Mouse (Mus musculus) ES-Bruce4 (cell line): Measurements from ENCODE around the gene Olfr23. TPM values are rescaled to one million over a fixed set of nuclear protein-coding genes. Genes with fewer than 3 reads are reported as not detected.
"Not testable (repeated sequence)": the region's sequence is repeated elsewhere in the genome, so short reads cannot be mapped to it uniquely, and the experiment has no call there.

Source experiments
- H3K27ac ChIP-seq: 2 replicates; pipeline ENCODE4 v1.5.1; 2012; ENCODE audit warnings: low read length, inconsistent platforms; ENCODE audit not compliant: insufficient read depth
- H3K27me3 ChIP-seq: 2 replicates; pipeline ENCODE4 v1.6.1; 2012; ENCODE audit warnings: mild to moderate bottlenecking, low read length, inconsistent platforms; ENCODE audit not compliant: control insufficient read depth, poor library complexity, insufficient read depth, severe bottlenecking
- H3K36me3 ChIP-seq: 2 replicates; pipeline ENCODE4 v1.6.1; 2012; ENCODE audit warnings: inconsistent platforms, mild to moderate bottlenecking, low read length, moderate library complexity; ENCODE audit not compliant: control insufficient read depth, poor library complexity, insufficient read depth, severe bottlenecking
- H3K4me1 ChIP-seq: one replicate; pipeline ENCODE4 v1.8.1; 2011; ENCODE audit warnings: low read length; ENCODE audit not compliant: control insufficient read depth, insufficient read depth
- H3K4me3 ChIP-seq: 2 replicates; pipeline ENCODE4 v1.5.1; 2011; ENCODE audit warnings: low read depth, mild to moderate bottlenecking, low read length
- H3K9ac ChIP-seq: 2 replicates; pipeline ENCODE4 v1.6.1; 2012; ENCODE audit warnings: low read depth, mild to moderate bottlenecking, inconsistent platforms; ENCODE audit not compliant: poor library complexity, severe bottlenecking
- H3K9me3 ChIP-seq: replicated peaks from 2 replicates; pipeline ENCODE4 v1.6.1; 2012; ENCODE audit warnings: mild to moderate bottlenecking, low read length, inconsistent platforms; ENCODE audit not compliant: control insufficient read depth, poor library complexity, insufficient read depth, severe bottlenecking
- CTCF ChIP-seq: IDR thresholded peaks from one replicate; pipeline ENCODE4 v1.8.1; 2011; ENCODE audit warnings: low read depth, low read length
- EP300 ChIP-seq: IDR thresholded peaks from 2 replicates; pipeline ENCODE4 v1.6.1; 2011; ENCODE audit warnings: low read depth, low read length; ENCODE audit not compliant: insufficient read depth
- POLR2A ChIP-seq: IDR thresholded peaks from one replicate; pipeline ENCODE4 v1.8.1; 2011; ENCODE audit warnings: low read length; ENCODE audit not compliant: insufficient read depth
- polyA plus RNA-seq: library from polyadenylated mRNA; stranded (reverse); fragments of >200 nt; gene quantifications from 2 replicates; pipeline ENCODE4 v1.2.4, GENCODE M21; 2011; ENCODE audit warnings: low read depth; ENCODE audit not compliant: missing spikeins, insufficient read depth, insufficient read length

Olfr23 gene
- polyA plus RNA-seq, result not detected in 2 replicates

- Histone ChIP-seq H3K27ac (no peak within 1 kb of the TSS), H3K9ac (no peak within 1 kb of the TSS), H3K9me3 (no peaks in the 10 kb centered on the region), H3K27me3 (no peaks in the 10 kb centered on the region), H3K4me1 (no peaks in the 10 kb centered on the region), H3K36me3 (no peaks in the 10 kb centered on the region), H3K4me3 (no peak within 1 kb of the TSS)
- TF ChIP-seq CTCF (no peak), EP300 (no peak), POLR2A (no peak)
Measured at GRCm38 (mm10) chr11:73936377-73936776, at the start of gene Olfr23. TSS of gene Olfr23 (plus strand) at chr11:73936677.

- no peaks in the 10 kb centered on the region for H3K27me3 ChIP-seq
- no peak within 1 kb of the TSS for H3K27ac ChIP-seq
- no peaks in the 10 kb centered on the region for H3K4me1 ChIP-seq
- H3K9me3 ChIP-seq, result no peaks in the 10 kb centered on the region
- H3K4me3 ChIP-seq, result no peak within 1 kb of the TSS
- TF ChIP-seq CTCF (no peak), EP300 (no peak), POLR2A (no peak)
- H3K9ac ChIP-seq, result no peak within 1 kb of the TSS
- no peaks in the 10 kb centered on the region for H3K36me3 ChIP-seq
Measured at GRCm38 (mm10) chr11:73890671-73891070, 45.8 kb upstream of the Olfr23 start, which contains the start of gene Olfr394. TSS of gene Olfr394 (minus strand) at chr11:73890771.

- H3K9me3 ChIP-seq, H3K9ac ChIP-seq, H3K4me1 ChIP-seq, H3K36me3 ChIP-seq, H3K27ac ChIP-seq, H3K27me3 ChIP-seq, H3K4me3 ChIP-seq: not testable (repeated sequence)
Measured at GRCm38 (mm10) chr11:73909199-73909598, 27.3 kb upstream of the Olfr23 start, which contains the start of gene Olfr395. TSS of gene Olfr395 (minus strand) at chr11:73909299.

- Histone ChIP-seq H3K4me3 (no peak within 1 kb of the TSS), H3K36me3 (no peaks in the 10 kb centered on the region), H3K27ac (no peak within 1 kb of the TSS), H3K27me3 (no peaks in the 10 kb centered on the region), H3K9ac (no peak within 1 kb of the TSS), H3K9me3 (no peaks in the 10 kb centered on the region), H3K4me1 (no peaks in the 10 kb centered on the region)
- no peak for TF ChIP-seq CTCF
- TF ChIP-seq EP300, result no peak
- no peak for TF ChIP-seq POLR2A
Measured at GRCm38 (mm10) chr11:73960517-73960916, 24.0 kb downstream of the Olfr23 start, which contains the start of gene Olfr397. TSS of gene Olfr397 (plus strand) at chr11:73960817.

GRCm38 (mm10) chr11:73990307-73990706 is 53.8 kb downstream of the Olfr23 start, which contains the start of gene Olfr398:
TSS of gene Olfr398 (minus strand) at chr11:73990407.
- H3K9ac ChIP-seq, result no peak within 1 kb of the TSS
- no peak for TF ChIP-seq CTCF
- TF ChIP-seq EP300, result no peak
- no peak for TF ChIP-seq POLR2A
- H3K27ac ChIP-seq, result no peak within 1 kb of the TSS
- no peak within 1 kb of the TSS for H3K4me3 ChIP-seq
- no peaks in the 10 kb centered on the region for H3K4me1 ChIP-seq
- no peaks in the 10 kb centered on the region for H3K36me3 ChIP-seq
- H3K9me3 ChIP-seq, result no peaks in the 10 kb centered on the region
- H3K27me3 ChIP-seq, result no peaks in the 10 kb centered on the region; the same call in 1 of the 2 replicates

Other genes starting within 250 kb of the Olfr23 start
- not detected in 2 replicates for gene Zfp735, start 247.9 kb upstream of the Olfr23 start, polyA plus RNA-seq
- not detected in 2 replicates for gene Olfr389, start 156.0 kb upstream of the Olfr23 start, polyA plus RNA-seq
- not detected in 2 replicates for gene Olfr390, start 153.7 kb upstream of the Olfr23 start, polyA plus RNA-seq
- not detected in 2 replicates for gene Olfr391-ps, start 133.6 kb upstream of the Olfr23 start, polyA plus RNA-seq
- not detected in 2 replicates for gene Olfr392, start 119.6 kb upstream of the Olfr23 start, polyA plus RNA-seq
- gene Olfr393, start 85.2 kb upstream of the Olfr23 start, polyA plus RNA-seq, result not detected in 2 replicates
- not detected in 2 replicates for gene Olfr394, start 45.9 kb upstream of the Olfr23 start, polyA plus RNA-seq
- gene Olfr395, start 27.4 kb upstream of the Olfr23 start, polyA plus RNA-seq, result not detected in 2 replicates
- not detected in 2 replicates for gene Olfr397, start 24.1 kb downstream of the Olfr23 start, polyA plus RNA-seq
- not detected in 2 replicates for gene Olfr398, start 53.7 kb downstream of the Olfr23 start, polyA plus RNA-seq
- gene Olfr139, start 119.9 kb downstream of the Olfr23 start, polyA plus RNA-seq, result not detected in 2 replicates
- gene Olfr399, start 119.9 kb downstream of the Olfr23 start, polyA plus RNA-seq, result not detected in 2 replicates
- gene Zfp616, start 133.3 kb downstream of the Olfr23 start, polyA plus RNA-seq, result not detected in 2 replicates
- not detected in 2 replicates for gene Olfr401, start 177.0 kb downstream of the Olfr23 start, polyA plus RNA-seq
- not detected in 2 replicates for gene Olfr402, start 216.9 kb downstream of the Olfr23 start, polyA plus RNA-seq
- not detected in 2 replicates for gene Olfr403, start 249.6 kb downstream of the Olfr23 start, polyA plus RNA-seq